Mouse (Mus musculus) forebrain, embryonic 14.5 days (tissue): ENCODE data around the gene Gabbr1. TPM values are rescaled to one million over a fixed set of nuclear protein-coding genes. Genes with fewer than 3 reads are reported as not detected.

Experiments used
- ATAC-seq: fragments of 200-750 bp; cut with Nextera tagmentation; 2 replicates; pipeline ENCODE4 v1.8.0; 2017; ENCODE audit warnings: mild to moderate bottlenecking, moderate library complexity
- DNase-seq: peaks from one replicate; pipeline ENCODE4 v3.0.0-alpha.2; 2015; ENCODE audit warnings: low spot score
- H3K27ac ChIP-seq: fragments of 300-500 bp; sonication (generic); 2 replicates; pipeline ENCODE4 v1.5.1; 2014; ENCODE audit warnings: low read depth, mild to moderate bottlenecking, control low read depth, low read length, moderate library complexity
- H3K27me3 ChIP-seq: fragments of 300-500 bp; sonication (generic); replicated peaks from 2 replicates; pipeline ENCODE4 v1.6.1; 2014; ENCODE audit warnings: low read length, control low read depth, mixed read lengths; ENCODE audit not compliant: control insufficient read depth, insufficient read depth
- H3K36me3 ChIP-seq: fragments of 300-500 bp; sonication (generic); 2 replicates; pipeline ENCODE4 v1.6.1; 2014; ENCODE audit warnings: low read length, control low read depth; ENCODE audit not compliant: control insufficient read depth, insufficient read depth
- H3K4me1 ChIP-seq: fragments of 300-500 bp; sonication (generic); 2 replicates; pipeline ENCODE4 v1.6.1; 2014; ENCODE audit warnings: antibody characterized with exemption, low read length, control low read depth; ENCODE audit not compliant: control insufficient read depth, insufficient read depth
- H3K4me2 ChIP-seq: fragments of 300-500 bp; sonication (generic); 2 replicates; pipeline ENCODE4 v1.6.1; 2014; ENCODE audit warnings: mild to moderate bottlenecking, control low read depth, low read length
- H3K4me3 ChIP-seq: fragments of 300-500 bp; sonication (generic); 2 replicates; pipeline ENCODE4 v1.5.1; 2014; ENCODE audit warnings: low read depth, low read length, control low read depth
- H3K9ac ChIP-seq: fragments of 300-500 bp; sonication (generic); 2 replicates; pipeline ENCODE4 v1.6.1; 2014; ENCODE audit warnings: mild to moderate bottlenecking, low read length, control low read depth, moderate library complexity
- H3K9me3 ChIP-seq: fragments of 300-500 bp; sonication (generic); replicated peaks from 2 replicates; pipeline ENCODE4 v1.6.1; 2016; ENCODE audit warnings: low read length, control low read depth, mixed read lengths; ENCODE audit not compliant: control insufficient read depth
- WGBS: fragments of 180-500 bp; shearing (Covaris S2); extraction: QIAGEN DNeasy Blood & Tissue Kit; methylation state at CpG from one replicate; pipeline ENCODE4 v1.1.7; 2014; 5-methylcytosine and 5-hydroxymethylcytosine counted together
- polyA plus RNA-seq: library from polyadenylated mRNA; unstranded; fragments of >200 nt; fragmentation: Nextera tagmentation; extraction: Ambion mirVana; gene quantifications from 2 replicates; pipeline ENCODE4 v1.2.1, GENCODE M21; 2014

The Gabbr1 gene
- polyA plus RNA-seq, 1 experiment from 2014 or later, result 53.4 TPM

GRCm38 (mm10) chr17:37063686-37064495 lies 18.1 kb downstream of the Gabbr1 start:
- Histone ChIP-seq H3K4me1 (peaks cover 3% of the 10 kb centered on the region; the same call in 1 of the 2 replicates), H3K4me2 (no peak overlapping the region), H3K27me3 (no peaks in the 10 kb centered on the region), H3K27ac (no peak overlapping the region), H3K4me3 (no peak overlapping the region), H3K36me3 (peaks cover 97% of the 10 kb centered on the region), H3K9me3 (no peaks in the 10 kb centered on the region), H3K9ac (no peak overlapping the region)
- 0 out of 2 replicates have a peak, but pooled peaks have one; percentile 51 for ATAC-seq
- peak; percentile 58 for DNase-seq
- 41% methylated on average over 11 of the region's 11 CpGs for WGBS

GRCm38 (mm10) chr17:37065993-37066392 lies 20.2 kb downstream of the Gabbr1 start:
- Histone ChIP-seq H3K27ac (no peak overlapping the region), H3K4me3 (no peak overlapping the region), H3K36me3 (peaks cover 97% of the 10 kb centered on the region), H3K9me3 (no peaks in the 10 kb centered on the region), H3K4me2 (no peak overlapping the region), H3K9ac (no peak overlapping the region), H3K27me3 (no peaks in the 10 kb centered on the region), H3K4me1 (peaks cover 3% of the 10 kb centered on the region; the same call in 1 of the 2 replicates)
- ATAC-seq (no peak), DNase-seq (no peak)
- WGBS, result 95% methylated on average over 2 of the region's 2 CpGs

- H3K4me3 ChIP-seq, result no peak overlapping the region
- H3K9ac ChIP-seq, result no peak overlapping the region
- no peak overlapping the region for H3K4me2 ChIP-seq
- peaks cover 96% of the 10 kb centered on the region for H3K36me3 ChIP-seq
- 80% methylated on average over 1 of the region's 1 CpGs for WGBS
- no peaks in the 10 kb centered on the region for H3K4me1 ChIP-seq
- ATAC-seq, result no peak
- H3K9me3 ChIP-seq, result no peaks in the 10 kb centered on the region
- no peak overlapping the region for H3K27ac ChIP-seq
- no peak for DNase-seq
- H3K27me3 ChIP-seq, result no peaks in the 10 kb centered on the region
Observed at GRCm38 (mm10) chr17:37067861-37068260, 22.1 kb downstream of the Gabbr1 start.

GRCm38 (mm10) chr17:37070121-37070520 lies 24.4 kb downstream of the Gabbr1 start:
- no peaks in the 10 kb centered on the region for H3K9me3 ChIP-seq
- H3K36me3 ChIP-seq, result peaks cover 97% of the 10 kb centered on the region
- 88% methylated on average over 8 of the region's 8 CpGs for whole genome bisulfite sequencing
- no peak overlapping the region for H3K4me3 ChIP-seq
- H3K4me1 ChIP-seq, result no peaks in the 10 kb centered on the region
- no peak overlapping the region for H3K4me2 ChIP-seq
- ATAC-seq (no peak), DNase-seq (no peak)
- H3K27ac ChIP-seq, result no peak overlapping the region
- H3K9ac ChIP-seq, result no peak overlapping the region
- H3K27me3 ChIP-seq, result no peaks in the 10 kb centered on the region

- peak; percentile 50; the same call in 1 of the 2 replicates for ATAC-seq
- H3K9ac ChIP-seq, result no peak overlapping the region
- H3K27ac ChIP-seq, result peak overlapping the region; percentile 44; the same call in 1 of the 2 replicates
Observed at GRCm38 (mm10) chr17:37072080-37072729, 26.4 kb downstream of the Gabbr1 start.

GRCm38 (mm10) chr17:37072730-37073276 lies 27.0 kb downstream of the Gabbr1 start:
- no peak overlapping the region for H3K4me2 ChIP-seq

More at GRCm38 (mm10) chr17:37072080-37072729, 26.4 kb downstream of the Gabbr1 start:
- Histone ChIP-seq H3K9me3 (no peaks in the 10 kb centered on the region), H3K4me3 (no peak overlapping the region), H3K36me3 (peaks cover 92% of the 10 kb centered on the region), H3K27me3 (no peaks in the 10 kb centered on the region), H3K4me1 (no peaks in the 10 kb centered on the region), H3K4me2 (no peak overlapping the region)
- WGBS, result 50% methylated on average over 12 of the region's 12 CpGs
- DNase-seq, result peak; percentile 24

GRCm38 (mm10) chr17:37075181-37075580 lies 29.4 kb downstream of the Gabbr1 start:
- Histone ChIP-seq H3K9ac (no peak overlapping the region), H3K9me3 (no peaks in the 10 kb centered on the region), H3K4me1 (peaks cover 9% of the 10 kb centered on the region), H3K27me3 (no peaks in the 10 kb centered on the region), H3K4me2 (no peak overlapping the region), H3K4me3 (no peak overlapping the region), H3K27ac (no peak overlapping the region), H3K36me3 (peaks cover 62% of the 10 kb centered on the region)
- 92% methylated on average over 6 of the region's 6 CpGs for WGBS
- no peak for ATAC-seq
- no peak for DNase-seq

More at GRCm38 (mm10) chr17:37072730-37073276, 27.0 kb downstream of the Gabbr1 start:
- DNase-seq (no peak), ATAC-seq (peak; percentile 38; the same call in 1 of the 2 replicates)
- Histone ChIP-seq H3K4me3 (no peak overlapping the region), H3K27ac (peak overlapping the region; percentile 16; the same call in 1 of the 2 replicates), H3K9me3 (no peaks in the 10 kb centered on the region), H3K36me3 (peaks cover 86% of the 10 kb centered on the region), H3K27me3 (no peaks in the 10 kb centered on the region), H3K9ac (no peak overlapping the region; the same call in 1 of the 2 replicates), H3K4me1 (no peaks in the 10 kb centered on the region)
- WGBS, result 31% methylated on average over 11 of the region's 11 CpGs

GRCm38 (mm10) chr17:37075766-37076165 lies 30.0 kb downstream of the Gabbr1 start:
- 90% methylated on average over 2 of the region's 2 CpGs for WGBS
- DNase-seq (no peak), ATAC-seq (no peak)
- H3K36me3 ChIP-seq, result peaks cover 56% of the 10 kb centered on the region
- H3K4me2 ChIP-seq, result no peak overlapping the region
- H3K4me3 ChIP-seq, result no peak overlapping the region
- no peaks in the 10 kb centered on the region for H3K27me3 ChIP-seq
- H3K27ac ChIP-seq, result no peak overlapping the region
- H3K4me1 ChIP-seq, result peaks cover 9% of the 10 kb centered on the region
- no peaks in the 10 kb centered on the region for H3K9me3 ChIP-seq
- no peak overlapping the region for H3K9ac ChIP-seq
